Mouse (Mus musculus) hindbrain, embryonic 11.5 days (tissue): ENCODE data around the gene Fstl4. TPM values are rescaled to one million over a fixed set of nuclear protein-coding genes. Genes with fewer than 3 reads are reported as not detected.

Source experiments
- ATAC-seq: fragments of 200-750 bp; cut with Nextera tagmentation; 2 replicates; pipeline ENCODE4 v1.8.0; 2017; ENCODE audit warnings: mild to moderate bottlenecking, moderate TSS enrichment, moderate library complexity; ENCODE audit not compliant: low FRiP score
- DNase-seq: peaks from one replicate; pipeline ENCODE4 v3.0.0-alpha.2; 2015; ENCODE audit warnings: low spot score
- H3K27ac ChIP-seq: fragments of 300-500 bp; sonication (generic); 2 replicates; pipeline ENCODE4 v1.5.1; 2014; ENCODE audit warnings: mild to moderate bottlenecking, low read depth, low read length
- H3K27me3 ChIP-seq: fragments of 300-500 bp; sonication (generic); 2 replicates; pipeline ENCODE4 v1.6.1; 2014; ENCODE audit warnings: mild to moderate bottlenecking, low read length, moderate library complexity, mixed read lengths; ENCODE audit not compliant: control insufficient read depth, insufficient read depth
- H3K36me3 ChIP-seq: fragments of 300-500 bp; sonication (generic); 2 replicates; pipeline ENCODE4 v1.6.1; 2014; ENCODE audit warnings: mild to moderate bottlenecking, low read length, moderate library complexity, mixed read lengths; ENCODE audit not compliant: control insufficient read depth, insufficient read depth
- H3K4me1 ChIP-seq: fragments of 300-500 bp; sonication (generic); replicated peaks from 2 replicates; pipeline ENCODE4 v1.6.1; 2014; ENCODE audit warnings: low read length, mixed read lengths; ENCODE audit not compliant: control insufficient read depth, insufficient read depth
- H3K4me2 ChIP-seq: fragments of 300-500 bp; sonication (generic); replicated peaks from 2 replicates; pipeline ENCODE4 v1.6.1; 2014; ENCODE audit warnings: mild to moderate bottlenecking, low read depth, low read length
- H3K4me3 ChIP-seq: fragments of 300-500 bp; sonication (generic); 2 replicates; pipeline ENCODE4 v1.5.1; 2014; ENCODE audit warnings: low read depth, low read length
- H3K9ac ChIP-seq: fragments of 300-500 bp; sonication (generic); 2 replicates; pipeline ENCODE4 v1.6.1; 2014; ENCODE audit warnings: low read depth, low read length
- H3K9me3 ChIP-seq: fragments of 300-500 bp; sonication (generic); 2 replicates; pipeline ENCODE4 v1.6.1; 2016; ENCODE audit warnings: low read length; ENCODE audit not compliant: control insufficient read depth
- WGBS: fragments of 180-500 bp; shearing (Covaris S2); extraction: QIAGEN DNeasy Blood & Tissue Kit; methylation state at CpG from one replicate; pipeline ENCODE4 v1.1.7; 2014; 5-methylcytosine and 5-hydroxymethylcytosine counted together
- polyA plus RNA-seq: library from polyadenylated mRNA; unstranded; fragments of >200 nt; fragmentation: Nextera tagmentation; extraction: Ambion mirVana; gene quantifications from 2 replicates; pipeline ENCODE4 v1.2.1, GENCODE M21; 2014

The Fstl4 gene
- polyA plus RNA-seq, 1 experiment from 2014 or later: 2.1 TPM

DNA sequence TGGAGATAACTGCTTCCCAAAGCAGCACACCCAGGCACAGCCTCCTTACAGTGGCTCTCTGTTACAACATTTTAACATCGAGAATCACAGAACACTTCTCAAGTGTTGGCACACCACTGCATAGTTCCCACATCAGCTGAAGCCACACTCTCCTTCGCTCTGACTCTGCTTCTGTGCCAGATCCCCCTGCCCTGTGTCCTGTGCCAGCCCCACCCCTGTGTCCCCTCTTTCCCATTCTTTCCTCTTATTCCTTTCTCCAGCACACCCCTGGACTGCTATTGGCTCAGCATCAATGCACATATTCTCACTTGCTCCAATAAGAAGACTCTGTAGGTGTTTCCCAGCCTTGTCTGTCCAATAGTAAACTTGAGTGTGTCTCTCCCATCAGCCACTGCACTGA is 45.1 kb downstream of the Fstl4 start:
- Histone ChIP-seq H3K9me3 (no peaks in the 10 kb centered on the region), H3K4me3 (no peak overlapping the region), H3K36me3 (no peaks in the 10 kb centered on the region), H3K27me3 (no peaks in the 10 kb centered on the region), H3K27ac (no peak overlapping the region), H3K4me2 (no peak overlapping the region), H3K4me1 (no peaks in the 10 kb centered on the region), H3K9ac (no peak overlapping the region)
- no peak for DNase-seq
- no peak for ATAC-seq
- 87% methylated on average over 2 of the region's 2 CpGs for WGBS

DNA sequence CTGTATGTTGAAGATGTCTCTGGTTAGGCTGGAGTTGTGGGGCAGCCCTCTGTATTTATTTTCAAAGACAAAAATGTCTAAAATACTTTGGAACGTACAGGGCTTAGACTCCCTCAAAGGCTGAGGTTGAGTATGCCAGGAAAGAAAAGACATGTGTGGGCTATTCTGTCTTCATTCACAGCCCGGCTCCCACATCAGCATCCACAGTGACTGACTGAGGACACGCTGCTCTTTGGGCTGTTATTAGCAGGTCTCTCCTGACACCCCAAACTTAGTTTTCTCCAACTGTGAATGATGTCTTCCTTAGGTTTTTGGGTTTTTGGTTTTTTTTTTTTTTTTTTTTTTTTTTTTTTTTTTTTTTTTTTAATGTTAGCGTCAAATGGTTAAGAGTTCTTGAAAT is 51.6 kb downstream of the Fstl4 start:
- WGBS: 89% methylated on average over 4 of the region's 4 CpGs
- H3K4me3 ChIP-seq: no peak overlapping the region
- DNase-seq: no peak
- H3K27ac ChIP-seq: no peak overlapping the region
- H3K36me3 ChIP-seq: no peaks in the 10 kb centered on the region
- no peak for ATAC-seq
- no peaks in the 10 kb centered on the region for H3K9me3 ChIP-seq
- no peaks in the 10 kb centered on the region for H3K4me1 ChIP-seq
- no peak overlapping the region for H3K9ac ChIP-seq
- H3K4me2 ChIP-seq: no peak overlapping the region
- H3K27me3 ChIP-seq: no peaks in the 10 kb centered on the region

DNA sequence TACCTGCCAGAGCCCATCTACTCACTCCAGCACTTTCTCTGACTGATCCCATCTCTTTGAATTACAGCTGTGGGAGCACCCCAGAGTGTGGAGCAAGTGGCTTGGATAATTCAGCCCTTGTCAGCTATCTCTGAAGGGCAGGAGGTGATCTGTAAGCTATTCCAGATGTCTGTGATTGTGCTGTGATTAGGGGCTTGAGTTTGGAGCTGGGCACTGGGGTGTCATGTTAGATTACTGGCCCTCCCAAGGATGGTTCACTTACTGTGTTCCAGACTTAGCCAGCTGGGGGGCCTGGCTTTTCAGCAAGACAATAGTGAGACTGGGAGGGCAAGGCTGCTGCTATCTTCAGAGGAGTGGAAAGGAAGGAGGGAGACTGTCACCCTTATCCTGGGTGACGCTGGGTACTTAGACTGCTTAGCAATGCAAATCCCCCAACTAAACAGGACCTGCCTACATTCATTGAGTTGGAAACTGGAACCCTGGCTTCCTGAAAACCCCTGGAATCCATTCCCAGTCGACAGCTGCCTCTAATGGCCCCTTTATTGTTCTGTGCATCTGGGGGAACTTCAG is 56.0 kb downstream of the Fstl4 start:
- H3K27me3 ChIP-seq: no peaks in the 10 kb centered on the region
- no peak overlapping the region for H3K4me3 ChIP-seq
- WGBS: 12% methylated on average over 2 of the region's 2 CpGs
- no peak for ATAC-seq
- H3K9ac ChIP-seq: no peak overlapping the region
- H3K9me3 ChIP-seq: no peaks in the 10 kb centered on the region
- no peaks in the 10 kb centered on the region for H3K36me3 ChIP-seq
- H3K4me2 ChIP-seq: no peak overlapping the region
- peak; percentile 4 for DNase-seq
- no peak overlapping the region for H3K27ac ChIP-seq
- H3K4me1 ChIP-seq: no peaks in the 10 kb centered on the region

DNA sequence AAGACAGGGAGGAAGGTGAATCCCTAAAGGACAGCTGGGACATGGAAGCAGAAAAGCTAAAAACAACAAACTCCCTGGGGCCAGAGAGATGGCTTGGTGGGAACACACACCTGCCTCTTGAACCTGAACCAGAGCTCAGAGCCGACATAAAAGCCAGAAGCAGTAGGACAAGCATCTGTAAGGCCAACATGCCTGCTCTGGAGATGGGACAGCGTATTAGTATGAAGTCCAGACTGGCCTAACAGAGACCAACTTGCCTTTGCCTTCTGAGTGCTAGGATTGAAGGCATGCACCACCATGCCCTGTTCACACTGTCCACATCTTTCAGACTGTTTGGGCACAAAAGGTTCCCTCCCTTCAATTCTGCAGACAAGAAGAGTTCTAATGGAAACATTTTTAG is 62.2 kb downstream of the Fstl4 start:
- H3K27ac ChIP-seq: no peak overlapping the region
- ATAC-seq (no peak), DNase-seq (no peak)
- H3K9ac ChIP-seq: no peak overlapping the region
- no peaks in the 10 kb centered on the region for H3K36me3 ChIP-seq
- H3K27me3 ChIP-seq: no peaks in the 10 kb centered on the region
- H3K9me3 ChIP-seq: no peaks in the 10 kb centered on the region
- no peaks in the 10 kb centered on the region for H3K4me1 ChIP-seq
- 74% methylated on average over 2 of the region's 2 CpGs for WGBS
- H3K4me2 ChIP-seq: no peak overlapping the region
- H3K4me3 ChIP-seq: no peak overlapping the region

DNA sequence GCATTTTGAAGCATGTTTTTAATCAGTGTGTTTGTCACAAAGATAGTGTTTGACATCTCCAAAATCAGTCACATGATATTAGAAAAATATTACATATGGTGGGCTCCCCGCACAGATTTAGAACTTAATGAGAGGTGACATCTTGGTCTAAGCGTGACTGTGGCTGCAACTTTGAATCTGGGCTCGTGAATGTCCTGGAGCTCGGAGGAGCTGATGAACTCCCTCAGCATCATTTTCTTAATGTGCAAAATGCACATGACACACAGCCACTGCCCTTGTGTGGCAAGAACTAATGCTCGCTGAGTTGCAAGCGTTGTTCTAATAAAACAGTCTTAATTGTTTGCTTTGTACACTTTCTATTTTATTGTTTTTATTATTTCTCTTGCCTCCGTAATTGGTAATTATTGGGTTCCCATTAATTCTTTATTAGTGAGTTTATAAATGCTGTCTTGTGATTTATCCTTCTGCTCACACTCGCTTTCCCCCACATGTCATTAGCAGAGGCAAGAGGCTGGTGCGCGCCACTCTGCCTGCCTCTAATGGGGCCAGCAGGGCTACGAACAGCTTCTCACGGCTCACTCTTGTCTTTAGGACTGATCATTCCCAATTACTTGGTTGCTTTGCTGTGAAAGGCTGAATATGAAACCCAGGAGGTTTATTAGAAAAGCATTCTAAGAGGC is 67.3 kb downstream of the Fstl4 start:
- ATAC-seq: no peak
- Histone ChIP-seq H3K9me3 (no peaks in the 10 kb centered on the region), H3K36me3 (no peaks in the 10 kb centered on the region), H3K4me1 (no peaks in the 10 kb centered on the region), H3K4me2 (no peak overlapping the region), H3K9ac (no peak overlapping the region), H3K27me3 (no peaks in the 10 kb centered on the region), H3K4me3 (no peak overlapping the region), H3K27ac (no peak overlapping the region)
- no peak for DNase-seq
- 86% methylated on average over 12 of the region's 12 CpGs for WGBS

DNA sequence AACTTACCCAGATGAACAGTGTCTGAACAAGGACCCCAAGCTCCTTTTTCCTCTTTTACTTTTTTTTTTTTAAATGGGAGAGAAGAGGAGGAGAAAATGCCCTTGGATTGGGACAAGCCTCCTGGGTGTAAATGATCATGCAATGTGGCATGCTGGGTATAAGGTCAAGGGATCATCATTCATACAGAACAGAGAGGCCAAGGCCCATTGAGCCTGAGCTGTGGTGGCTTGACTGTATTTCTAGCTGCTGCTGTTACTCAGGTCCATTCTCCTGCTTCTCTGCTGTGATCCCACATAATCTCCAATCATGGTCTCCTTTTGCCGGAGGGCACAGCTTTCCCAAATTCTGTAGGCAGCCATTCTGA is 67.9 kb downstream of the Fstl4 start:
- DNase-seq (no peak), ATAC-seq (no peak)
- Histone ChIP-seq H3K36me3 (no peaks in the 10 kb centered on the region), H3K27me3 (no peaks in the 10 kb centered on the region), H3K27ac (no peak overlapping the region), H3K4me2 (no peak overlapping the region), H3K9me3 (no peaks in the 10 kb centered on the region), H3K4me3 (no peak overlapping the region), H3K4me1 (no peaks in the 10 kb centered on the region), H3K9ac (no peak overlapping the region)
- WGBS: 96% methylated on average over 1 of the region's 1 CpGs

DNA sequence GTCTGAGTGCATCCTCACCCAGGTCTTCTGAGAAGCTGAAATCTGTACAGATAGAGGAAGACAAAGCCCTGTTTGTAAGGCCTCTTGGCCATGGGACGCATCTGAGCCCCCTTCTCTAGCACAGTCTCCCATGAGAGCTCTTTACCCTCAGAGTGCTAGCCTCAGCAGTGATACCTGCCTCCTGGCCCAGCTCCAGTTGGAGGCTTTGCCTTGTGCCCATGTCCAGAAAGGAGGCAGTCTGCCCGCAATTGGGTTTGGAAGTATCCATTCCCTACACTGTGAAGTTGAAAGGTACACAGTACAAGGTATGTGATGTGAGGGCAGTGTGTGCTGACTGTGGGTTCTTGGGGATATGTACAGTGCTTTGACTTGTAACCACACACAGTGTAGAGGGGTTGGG is 84.3 kb downstream of the Fstl4 start:
- H3K4me1 ChIP-seq: no peaks in the 10 kb centered on the region
- no peaks in the 10 kb centered on the region for H3K27me3 ChIP-seq
- no peak for DNase-seq
- ATAC-seq: no peak
- no peak overlapping the region for H3K4me2 ChIP-seq
- H3K36me3 ChIP-seq: no peaks in the 10 kb centered on the region
- H3K27ac ChIP-seq: no peak overlapping the region
- H3K9ac ChIP-seq: no peak overlapping the region
- WGBS: 87% methylated on average over 2 of the region's 2 CpGs
- no peak overlapping the region for H3K4me3 ChIP-seq
- no peaks in the 10 kb centered on the region for H3K9me3 ChIP-seq

DNA sequence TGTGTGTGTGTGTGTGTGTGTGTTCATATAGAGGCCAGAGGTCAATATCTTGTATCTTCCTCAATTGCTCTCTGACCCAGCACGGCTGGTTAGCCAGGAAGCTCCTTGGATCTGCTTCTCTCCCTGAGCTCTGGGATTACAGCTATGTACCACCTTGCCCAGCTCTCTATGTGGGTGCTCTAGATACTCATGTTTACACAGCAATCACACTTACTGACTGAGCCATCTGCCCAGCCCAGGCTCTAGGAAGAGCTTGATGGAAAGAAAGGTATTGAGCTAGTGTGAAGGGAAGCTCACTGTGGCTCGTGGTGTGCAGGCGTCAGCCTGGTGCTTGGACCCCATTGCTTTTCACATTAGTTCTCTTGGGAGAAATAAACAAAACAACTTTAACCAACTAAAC is 85.6 kb downstream of the Fstl4 start:
- no peak overlapping the region for H3K27ac ChIP-seq
- H3K9me3 ChIP-seq: no peaks in the 10 kb centered on the region
- 88% methylated on average over 3 of the region's 3 CpGs for WGBS
- no peaks in the 10 kb centered on the region for H3K36me3 ChIP-seq
- H3K4me2 ChIP-seq: no peak overlapping the region
- H3K9ac ChIP-seq: no peak overlapping the region
- no peaks in the 10 kb centered on the region for H3K4me1 ChIP-seq
- DNase-seq (no peak), ATAC-seq (no peak)
- H3K27me3 ChIP-seq: no peaks in the 10 kb centered on the region
- H3K4me3 ChIP-seq: no peak overlapping the region

DNA sequence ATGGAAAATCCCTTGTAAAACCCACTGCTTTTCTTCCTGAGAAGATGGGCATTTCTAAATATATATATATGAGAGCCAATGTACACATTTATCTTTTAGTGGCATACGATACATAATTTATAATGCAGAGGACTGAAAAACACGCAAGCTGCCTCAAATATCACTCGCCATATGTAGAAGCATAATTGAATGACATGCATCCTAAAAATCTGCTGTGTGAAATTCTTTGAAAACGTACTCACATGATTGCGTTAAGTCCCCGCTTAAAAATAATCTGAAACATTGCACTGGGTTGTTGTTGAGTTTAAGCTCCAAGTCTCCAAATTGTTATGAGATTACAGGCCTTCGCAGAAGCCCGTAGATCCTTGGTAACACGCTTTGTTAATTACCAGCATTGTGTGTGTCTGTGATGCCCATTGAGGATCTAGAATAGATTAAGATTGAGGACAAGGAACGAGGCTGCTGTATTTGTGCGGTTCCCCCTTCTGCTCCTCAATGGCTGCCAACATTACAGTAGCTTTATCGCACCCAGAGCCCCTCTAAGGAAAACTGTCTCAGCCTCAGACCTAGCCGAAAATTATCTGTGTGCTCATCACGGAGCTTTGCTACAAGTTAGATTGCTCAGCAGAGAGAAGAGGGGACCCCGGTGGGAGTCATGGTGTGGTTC is 108.5 kb downstream of the Fstl4 start:
- ATAC-seq: no peak
- H3K27ac ChIP-seq: no peak overlapping the region
- 94% methylated on average over 15 of the region's 15 CpGs for WGBS
- DNase-seq: no peak
- no peaks in the 10 kb centered on the region for H3K27me3 ChIP-seq
- H3K4me3 ChIP-seq: no peak overlapping the region
- no peaks in the 10 kb centered on the region for H3K4me1 ChIP-seq
- no peak overlapping the region for H3K4me2 ChIP-seq
- H3K9me3 ChIP-seq: no peaks in the 10 kb centered on the region
- no peaks in the 10 kb centered on the region for H3K36me3 ChIP-seq
- H3K9ac ChIP-seq: no peak overlapping the region
